Mouse (Mus musculus): ENCODE results near the gene Nudt14.

GRCm38 (mm10) chr12:112917906-112918305 lies 24.0 kb downstream of the Nudt14 start:
- TF ChIP-seq CTCF (IDR thresholded peaks at IDR 0.05; ENCODE audit: low read depth): no peak
- no peak for TF ChIP-seq EP300 (IDR thresholded peaks at IDR 0.05; ENCODE audit: low read depth)
